In genomic region chr5:133173155-133173723, GRCm38 (mm10) we compare ENCODE assay signal across 9 mouse cellular contexts.
DNase-seq lines count a peak whose midpoint lies in the region; ATAC-seq lines count a peak whose summit lies in the region.
"Had no signal": no experiment of that assay in that cellular context is flagged by ENCODE, and none has a peak within 500 bp of the region (broad histone marks: within the 10 kb centered on the region; RNA-seq: fewer than 3 reads in every experiment).

No protein-coding gene starts in this region.

- H3K27ac ChIP-seq in embryonic facial prominence, embryonic 11.5 days (replicated peaks; ENCODE audit: low read depth, low read length) = no peak overlapping the region
- H3K27ac ChIP-seq in kidney, embryonic 15.5 days = no peak overlapping the region
- H3K27ac ChIP-seq: liver, embryonic 14.5 days had no signal

- H3K9ac ChIP-seq in embryonic facial prominence, embryonic 11.5 days (replicated peaks; ENCODE audit: low read length) = no peak overlapping the region
- H3K9ac ChIP-seq in kidney, embryonic 15.5 days = no peak overlapping the region
- H3K9ac ChIP-seq: liver, embryonic 14.5 days had no signal

- H3K4me2 ChIP-seq in embryonic facial prominence, embryonic 11.5 days (ENCODE audit: low read depth, low read length) = no peak overlapping the region
- H3K4me2 ChIP-seq in kidney, embryonic 15.5 days = no peak overlapping the region

- no peaks in the 10 kb centered on the region for H3K36me3 ChIP-seq in embryonic facial prominence, embryonic 11.5 days (replicated peaks; ENCODE audit: control insufficient read depth, insufficient read depth, low read depth, low read length)
- no peaks in the 10 kb centered on the region for H3K36me3 ChIP-seq in kidney, embryonic 15.5 days

- no peaks in the 10 kb centered on the region for H3K27me3 ChIP-seq in embryonic facial prominence, embryonic 11.5 days (ENCODE audit: control insufficient read depth, insufficient read depth, low read length)
- H3K27me3 ChIP-seq in kidney, embryonic 15.5 days = no peaks in the 10 kb centered on the region

- 44% methylated on average over 6 of the region's 6 CpGs for WGBS in embryonic facial prominence, embryonic 11.5 days
- 35% methylated on average over 6 of the region's 6 CpGs for WGBS in kidney, embryonic 15.5 days

- H3K4me3 ChIP-seq in embryonic facial prominence, embryonic 11.5 days (ENCODE audit: low read depth, low read length) = no peak overlapping the region
- H3K4me3 ChIP-seq in kidney, embryonic 15.5 days (replicated peaks) = no peak overlapping the region

- H3K9me3 ChIP-seq in embryonic facial prominence, embryonic 11.5 days (replicated peaks; ENCODE audit: control insufficient read depth, low read length) = no peaks in the 10 kb centered on the region
- no peaks in the 10 kb centered on the region for H3K9me3 ChIP-seq in kidney, embryonic 15.5 days (replicated peaks)

- H3K4me1 ChIP-seq in embryonic facial prominence, embryonic 11.5 days (ENCODE audit: control insufficient read depth, insufficient read depth, low read length) = no peaks in the 10 kb centered on the region
- peaks cover 10% of the 10 kb centered on the region for H3K4me1 ChIP-seq in kidney, embryonic 15.5 days

- ATAC-seq in embryonic facial prominence, embryonic 11.5 days (replicated peaks; ENCODE audit: insufficient number of reproducible peaks, low FRiP score, low TSS enrichment, low read depth) = peak; percentile 48; the same call in 1 of the 2 replicates
- ATAC-seq in kidney, embryonic 15.5 days (replicated peaks; ENCODE audit: low FRiP score) = peak; percentile 73
- no peak for ATAC-seq in monocyte, adult 5-6 weeks (replicated peaks; ENCODE audit: insufficient number of reproducible peaks, low FRiP score, low TSS enrichment, poor library complexity, severe bottlenecking)

- peak; percentile 30 for DNase-seq in urinary bladder, postnatal 25 days (ENCODE audit: low spot score)
- no peak for DNase-seq in urinary bladder, adult 2 months (ENCODE audit: low spot score)
- DNase-seq in embryonic facial prominence, embryonic 11.5 days (ENCODE audit: low spot score) = peak; percentile 44
- DNase-seq in heart, adult 8-10 months (ENCODE audit: low spot score) = peak; percentile 84
- peak; percentile 92 to 93 for DNase-seq in lung, adult 18-20 months
- peak; percentile 34 for DNase-seq in right cerebral cortex, postnatal 14 days
